16 mouse cellular contexts compared by ENCODE assay signal in genomic region chr3:88525021-88525420, GRCm38 (mm10). TPM values are rescaled to one million over a fixed set of nuclear protein-coding genes. Genes with fewer than 3 reads are reported as not detected.
"Had no signal": no experiment of that assay in that cellular context is flagged by ENCODE, and none has a peak within 500 bp of the region (broad histone marks: within the 10 kb centered on the region; RNA-seq: fewer than 3 reads in every experiment).

No protein-coding gene starts in this region.

- H3K27me3 ChIP-seq: kidney, embryonic 15.5 days; limb, embryonic 12.5 days had no signal

- H3K9ac ChIP-seq: kidney, embryonic 15.5 days; limb, embryonic 12.5 days; liver, embryonic 14.5 days had no signal

- H3K9me3 ChIP-seq: kidney, embryonic 15.5 days; limb, embryonic 12.5 days had no signal

- H3K27ac ChIP-seq: kidney, embryonic 15.5 days; limb, embryonic 12.5 days; liver, embryonic 14.5 days had no signal

- H3K4me2 ChIP-seq: kidney, embryonic 15.5 days had no signal

- H3K4me3 ChIP-seq: kidney, embryonic 15.5 days; limb, embryonic 12.5 days had no signal

- ATAC-seq: intestine, embryonic 16.5 days; midbrain, embryonic 16.5 days had no signal

- DNase-seq: kidney, adult 2 months; kidney, postnatal 25 days; layer of hippocampus, postnatal 36 days; lung, adult 18-20 months; right cerebral cortex, adult 18-20 months; right cerebral cortex, postnatal 25 days; thymus, adult 18-20 months; thymus, postnatal 14 days had no signal

RNA-seq across cellular contexts. Expression of gene Rab25, which starts 23.1 kb away (rescaled TPM):
- total RNA-seq: left cerebral cortex, adult 8-10 months; left cerebral cortex, postnatal 25 days had no signal
- polyA plus RNA-seq: neural tube, embryonic 14.5 days had no signal
